In genomic region chr7:132927201-132927600, GRCm38 (mm10) we compare ENCODE assay signal across 13 mouse cellular contexts.
"Had no signal": no experiment of that assay in that cellular context is flagged by ENCODE, and none has a peak within 500 bp of the region (broad histone marks: within the 10 kb centered on the region; RNA-seq: fewer than 3 reads in every experiment).

No protein-coding gene starts in this region.

- H3K4me3 ChIP-seq: layer of hippocampus, adult 2 months; left cerebral cortex, adult 2 months; liver, embryonic 13.5 days; megakaryocyte, embryonic 14.5 days; midbrain, embryonic 10.5 days; midbrain, embryonic 13.5 days; myocyte had no signal

- H3K9ac ChIP-seq: liver, embryonic 13.5 days; midbrain, embryonic 13.5 days had no signal

- H3K9me3 ChIP-seq: liver, embryonic 13.5 days; megakaryocyte, embryonic 14.5 days; midbrain, embryonic 10.5 days; midbrain, embryonic 13.5 days had no signal

- DNase-seq: kidney, postnatal 14 days; layer of hippocampus, postnatal 36 days; liver, embryonic 13.5 days; lung, adult 2 months; thymus, adult 18-20 months; thymus, postnatal 36 days had no signal

- ATAC-seq: midbrain, embryonic 13.5 days; midbrain, embryonic 16.5 days had no signal

- H3K36me3 ChIP-seq: liver, embryonic 13.5 days; midbrain, embryonic 10.5 days; midbrain, embryonic 13.5 days had no signal

- H3K4me2 ChIP-seq: liver, embryonic 13.5 days; midbrain, embryonic 13.5 days had no signal

- H3K27me3 ChIP-seq: liver, embryonic 13.5 days; midbrain, embryonic 13.5 days had no signal

- H3K27ac ChIP-seq: layer of hippocampus, adult 2 months; left cerebral cortex, adult 2 months; liver, embryonic 13.5 days; midbrain, embryonic 10.5 days; midbrain, embryonic 13.5 days had no signal
